Mouse (Mus musculus) heart, embryonic 14.5 days (tissue): ENCODE results near the gene Tnpo3. TPM values are rescaled to one million over a fixed set of nuclear protein-coding genes. Genes with fewer than 3 reads are reported as not detected.

Source experiments
- ATAC-seq: fragments of 200-750 bp; cut with Nextera tagmentation; 2 replicates; pipeline ENCODE4 v1.8.0; 2017; ENCODE audit warnings: low read depth, moderate TSS enrichment; ENCODE audit not compliant: insufficient number of reproducible peaks, insufficient read depth, low FRiP score
- H3K27ac ChIP-seq, 2 experiments: fragments of 200-500 bp in 1 of 2; fragments of 300-500 bp in 1 of 2; sonication (generic) in 1 of 2; replicated peaks in 1 of 2; 2 replicates each; pipeline ENCODE4 v1.5.1; 2012 to 2014; ENCODE audit warnings: low read depth in 2 of 2, low read length in 2 of 2, control low read depth in 1 of 2, mild to moderate bottlenecking in 1 of 2, mixed read lengths in 1 of 2; ENCODE audit not compliant: control insufficient read depth in 1 of 2, insufficient read depth in 1 of 2
- H3K27me3 ChIP-seq: fragments of 300-500 bp; sonication (generic); 2 replicates; pipeline ENCODE4 v1.6.1; 2014; ENCODE audit warnings: mild to moderate bottlenecking, low read length, control low read depth; ENCODE audit not compliant: control insufficient read depth, insufficient read depth
- H3K36me3 ChIP-seq: fragments of 300-500 bp; sonication (generic); 2 replicates; pipeline ENCODE4 v1.6.1; 2014; ENCODE audit warnings: mild to moderate bottlenecking, control low read depth, low read length, mixed read lengths; ENCODE audit not compliant: control insufficient read depth, insufficient read depth
- H3K4me1 ChIP-seq, 2 experiments: fragments of 200-500 bp in 1 of 2; fragments of 300-500 bp in 1 of 2; sonication (generic) in 1 of 2; 2 replicates each; pipeline ENCODE4 v1.6.1; 2012 to 2014; ENCODE audit warnings: low read length in 2 of 2, control low read depth in 1 of 2, mixed read lengths in 1 of 2; ENCODE audit not compliant: control insufficient read depth in 2 of 2, insufficient read depth in 2 of 2
- H3K4me2 ChIP-seq: fragments of 300-500 bp; sonication (generic); 2 replicates; pipeline ENCODE4 v1.6.1; 2014; ENCODE audit warnings: mild to moderate bottlenecking, low read length
- H3K4me3 ChIP-seq, 2 experiments: fragments of 200-500 bp in 1 of 2; fragments of 300-500 bp in 1 of 2; sonication (generic) in 1 of 2; 2 replicates each; pipeline ENCODE4 v1.5.1; 2012 to 2014; ENCODE audit warnings: low read length in 2 of 2, mild to moderate bottlenecking in 2 of 2, control low read depth in 1 of 2, low read depth in 1 of 2, moderate library complexity in 1 of 2; ENCODE audit not compliant: control insufficient read depth in 1 of 2, insufficient read depth in 1 of 2
- H3K9ac ChIP-seq: fragments of 300-500 bp; sonication (generic); 2 replicates; pipeline ENCODE4 v1.6.1; 2014; ENCODE audit warnings: mild to moderate bottlenecking, low read length
- H3K9me3 ChIP-seq: fragments of 300-500 bp; sonication (generic); 2 replicates; pipeline ENCODE4 v1.6.1; 2016; ENCODE audit warnings: low read length, control low read depth; ENCODE audit not compliant: control insufficient read depth
- WGBS: fragments of 180-500 bp; shearing (Covaris S2); extraction: QIAGEN DNeasy Blood & Tissue Kit; methylation state at CpG from one replicate; pipeline ENCODE4 v1.1.7; 2014; 5-methylcytosine and 5-hydroxymethylcytosine counted together
- polyA plus RNA-seq: library from polyadenylated mRNA; unstranded; fragments of >200 nt; fragmentation: Nextera tagmentation; extraction: Ambion mirVana; gene quantifications from 2 replicates; pipeline ENCODE4 v1.2.1, GENCODE M21; 2014

Gene Tnpo3
- 65.4 and 66.6 TPM in 2 replicates for polyA plus RNA-seq

- Histone ChIP-seq H3K9me3 (peaks cover 3% of the 10 kb centered on the region; the same call in 1 of the 2 replicates), H3K36me3 (no peaks in the 10 kb centered on the region; the same call in 1 of the 2 replicates), H3K27ac (peak within 1 kb of the TSS; percentile 78 to 91), H3K27me3 (no peaks in the 10 kb centered on the region), H3K9ac (peak within 1 kb of the TSS; percentile 93), H3K4me2 (peak within 1 kb of the TSS; percentile 89), H3K4me3 (peak within 1 kb of the TSS; percentile 95 to 96), H3K4me1 (peaks cover 2 to 20% of the 10 kb centered on the region in 2 experiments; a peak in 2 of 4 replicates)
- under 1% methylated on average over 62 of the region's 67 CpGs for WGBS
- peak; percentile 95 for ATAC-seq
Measured at GRCm38 (mm10) chr6:29609111-29610019, at the start of gene Tnpo3. TSS of gene Tnpo3 (minus strand) at chr6:29609887.

GRCm38 (mm10) chr6:29658626-29659475, 49.2 kb upstream of the Tnpo3 start:
- no peaks in the 10 kb centered on the region for H3K27me3 ChIP-seq
- no peak overlapping the region for H3K4me2 ChIP-seq
- H3K9me3 ChIP-seq = no peaks in the 10 kb centered on the region
- H3K4me1 ChIP-seq = no peaks in the 10 kb centered on the region
- H3K4me3 ChIP-seq = no peak overlapping the region
- ATAC-seq = no peak
- WGBS = 88% methylated on average over 3 of the region's 3 CpGs
- no peaks in the 10 kb centered on the region for H3K36me3 ChIP-seq
- H3K9ac ChIP-seq = no peak overlapping the region
- H3K27ac ChIP-seq = no peak overlapping the region

GRCm38 (mm10) chr6:29653271-29653670, 43.6 kb upstream of the Tnpo3 start:
- H3K9me3 ChIP-seq = no peaks in the 10 kb centered on the region
- no peaks in the 10 kb centered on the region for H3K36me3 ChIP-seq
- no peaks in the 10 kb centered on the region for H3K27me3 ChIP-seq
- H3K9ac ChIP-seq = no peak overlapping the region
- H3K4me1 ChIP-seq = no peaks in the 10 kb centered on the region
- H3K4me3 ChIP-seq = no peak overlapping the region
- no peak overlapping the region for H3K27ac ChIP-seq
- no peak for ATAC-seq
- H3K4me2 ChIP-seq = no peak overlapping the region

- Histone ChIP-seq H3K27me3 (no peaks in the 10 kb centered on the region), H3K4me2 (no peak overlapping the region), H3K4me3 (no peak overlapping the region), H3K4me1 (no peaks in the 10 kb centered on the region), H3K9me3 (no peaks in the 10 kb centered on the region), H3K36me3 (no peaks in the 10 kb centered on the region), H3K9ac (no peak overlapping the region), H3K27ac (no peak overlapping the region)
- 62% methylated on average over 10 of the region's 10 CpGs for WGBS
- no peak for ATAC-seq
Measured at GRCm38 (mm10) chr6:29650170-29650549, 40.5 kb upstream of the Tnpo3 start.

- Histone ChIP-seq H3K27me3 (no peaks in the 10 kb centered on the region), H3K4me1 (no peaks in the 10 kb centered on the region), H3K36me3 (no peaks in the 10 kb centered on the region), H3K9me3 (no peaks in the 10 kb centered on the region), H3K9ac (no peak overlapping the region), H3K4me3 (no peak overlapping the region), H3K4me2 (no peak overlapping the region), H3K27ac (no peak overlapping the region)
- ATAC-seq = no peak
- 29% methylated on average over 14 of the region's 14 CpGs for WGBS
Measured at GRCm38 (mm10) chr6:29649494-29650169, 39.9 kb upstream of the Tnpo3 start.

GRCm38 (mm10) chr6:29641816-29642215, 32.1 kb upstream of the Tnpo3 start:
- Histone ChIP-seq H3K9ac (no peak overlapping the region), H3K4me2 (no peak overlapping the region)
- 81% methylated on average over 4 of the region's 4 CpGs for WGBS

More at GRCm38 (mm10) chr6:29641816-29642215, 32.1 kb upstream of the Tnpo3 start:
- Histone ChIP-seq H3K36me3 (no peaks in the 10 kb centered on the region), H3K27me3 (no peaks in the 10 kb centered on the region; the same call in 1 of the 2 replicates), H3K4me3 (no peak overlapping the region), H3K9me3 (peaks cover 9% of the 10 kb centered on the region), H3K4me1 (no peaks in the 10 kb centered on the region; a peak in 1 of 4 replicates), H3K27ac (no peak overlapping the region)
- no peak for ATAC-seq
